Mouse (Mus musculus): ENCODE results near the gene Krt80. TPM values are rescaled to one million over a fixed set of nuclear protein-coding genes. Genes with fewer than 3 reads are reported as not detected.

The Krt80 gene
- polyA plus RNA-seq, 1 experiment from 2014 or later: 0.09 TPM

DNA sequence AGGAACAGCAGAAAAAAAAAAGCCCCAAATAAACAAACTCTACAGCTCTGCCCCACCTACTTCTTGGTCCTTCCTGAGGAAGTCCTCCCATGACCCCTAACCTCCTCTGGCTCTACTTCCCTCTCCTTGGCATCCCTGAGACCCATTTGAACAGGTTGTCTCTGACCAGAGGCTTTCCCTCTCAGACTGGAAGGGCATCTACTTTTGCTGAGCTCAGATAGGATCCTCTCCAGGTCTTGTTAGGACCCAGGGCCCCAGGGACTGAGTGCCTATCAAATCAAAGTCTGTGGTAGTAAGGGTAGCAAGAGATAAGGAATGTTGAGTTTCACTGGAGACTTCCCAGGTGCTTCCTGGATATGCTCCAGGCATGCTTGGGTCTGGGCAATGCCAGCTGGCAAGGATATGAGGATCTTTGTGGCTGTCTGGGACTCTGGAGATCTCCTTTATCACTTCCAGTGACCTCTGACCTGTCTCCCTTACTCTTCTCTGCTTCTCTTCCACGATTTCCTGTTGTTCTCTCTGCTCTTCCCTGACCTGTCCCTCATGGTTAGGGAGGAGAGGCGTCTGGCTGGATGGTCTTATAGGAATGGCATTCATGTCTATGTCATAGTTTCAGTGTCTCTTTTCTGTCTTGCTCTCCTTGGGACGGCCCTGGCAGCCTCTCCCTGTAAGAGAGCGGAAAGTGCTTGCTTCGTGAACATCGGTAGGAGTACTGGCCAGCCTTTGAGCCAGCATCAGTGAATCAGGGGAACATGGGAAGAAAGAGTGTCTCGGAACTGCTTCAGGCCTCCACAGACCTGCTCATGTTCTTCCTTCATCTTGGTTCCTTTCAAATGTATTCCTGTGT lies 2.4 kb upstream of the Krt80 start:
- H3K36me3 ChIP-seq (replicated peaks): no peaks in the 10 kb centered on the region
- H3K4me2 ChIP-seq: no peak overlapping the region
- WGBS: 73% methylated on average over 7 of the region's 7 CpGs
- no peak for ATAC-seq (replicated peaks)
- no peaks in the 10 kb centered on the region for H3K9me3 ChIP-seq
- H3K4me1 ChIP-seq: no peaks in the 10 kb centered on the region; the same call in 1 of the 2 replicates
- no peaks in the 10 kb centered on the region for H3K27me3 ChIP-seq (replicated peaks)
- H3K4me3 ChIP-seq: no peak overlapping the region
- no peak overlapping the region for H3K27ac ChIP-seq
- H3K9ac ChIP-seq: no peak overlapping the region

DNA sequence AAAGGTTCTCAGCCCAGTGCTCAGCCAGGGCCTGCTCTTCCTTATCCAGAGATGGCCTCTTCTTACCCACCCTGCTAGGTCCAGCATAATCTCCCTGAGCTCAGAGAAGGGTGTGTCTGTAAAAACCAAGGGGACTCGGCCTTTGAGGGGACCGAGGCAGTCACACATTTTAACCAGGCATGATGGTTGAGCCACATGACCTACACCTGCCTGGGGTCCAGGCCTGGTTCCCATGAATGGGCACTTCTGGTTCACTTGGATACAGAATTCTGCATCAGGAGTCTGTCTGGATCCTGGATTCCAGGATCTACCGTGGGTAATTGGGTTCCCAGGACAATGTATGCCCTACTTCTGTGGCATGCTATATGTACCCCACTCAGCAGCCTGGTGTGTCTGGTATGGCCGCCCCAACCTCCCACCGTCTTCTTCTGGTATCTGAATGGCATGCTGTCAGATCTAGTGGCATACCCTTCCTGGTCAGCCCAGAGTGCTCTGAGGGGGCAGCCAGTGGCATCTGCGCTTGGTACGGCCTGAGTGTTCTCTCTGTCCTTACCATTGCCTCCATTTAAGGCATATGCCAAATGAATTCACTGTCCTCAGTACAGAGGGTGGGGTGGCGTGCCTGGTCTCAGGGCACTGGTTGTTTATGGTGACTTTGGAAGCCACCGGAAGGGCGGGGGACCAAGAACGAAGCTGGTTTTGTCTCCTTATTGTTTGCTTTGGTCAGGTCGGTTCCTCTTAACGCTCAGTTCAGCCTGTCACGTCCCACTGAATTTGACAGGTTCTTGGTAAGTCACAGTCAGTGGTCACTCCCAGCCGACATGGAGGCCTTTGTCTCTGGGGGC lies 1.4 kb upstream of the Krt80 start:
- ATAC-seq (replicated peaks): no peak
- no peaks in the 10 kb centered on the region for H3K9me3 ChIP-seq
- no peaks in the 10 kb centered on the region for H3K27me3 ChIP-seq (replicated peaks)
- H3K36me3 ChIP-seq (replicated peaks): no peaks in the 10 kb centered on the region
- no peaks in the 10 kb centered on the region; the same call in 1 of the 2 replicates for H3K4me1 ChIP-seq
- no peak overlapping the region for H3K9ac ChIP-seq
- H3K4me2 ChIP-seq: no peak overlapping the region
- 70% methylated on average over 15 of the region's 15 CpGs for WGBS
- H3K4me3 ChIP-seq: no peak overlapping the region
- H3K27ac ChIP-seq: no peak overlapping the region

DNA sequence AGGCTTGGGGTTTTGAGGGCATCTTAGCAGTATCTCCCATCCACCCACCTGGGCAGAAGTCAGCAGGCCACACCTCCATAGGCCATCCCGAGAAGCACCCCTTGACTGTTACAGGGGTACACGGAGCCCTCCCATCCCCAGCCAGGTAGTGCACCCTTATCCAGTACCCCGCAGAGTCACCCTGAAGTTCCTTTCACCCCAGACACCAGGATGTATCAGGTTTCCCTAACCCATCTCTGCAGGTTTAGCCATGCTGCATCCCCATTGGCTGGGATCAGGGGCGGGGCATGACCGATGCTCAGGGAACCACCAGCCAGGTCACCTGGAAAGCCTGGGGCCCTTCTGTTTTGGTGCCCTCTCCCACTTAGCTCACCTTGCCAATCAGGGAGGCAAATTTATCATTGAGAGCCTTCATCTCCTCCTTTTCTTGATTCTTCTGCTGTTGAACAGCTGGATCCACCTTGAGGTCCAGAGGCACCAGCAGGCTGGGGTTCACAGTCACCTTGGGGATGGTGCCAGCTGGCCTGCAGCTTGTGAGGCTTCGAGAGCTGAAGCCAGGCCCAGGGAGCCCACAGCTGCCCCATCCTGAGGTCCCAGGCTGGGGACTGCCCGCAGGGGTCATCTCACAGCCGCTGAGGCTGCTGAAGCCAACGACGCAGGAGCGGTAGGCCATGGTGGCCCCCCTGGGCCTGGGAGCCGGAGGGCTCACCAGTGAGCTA lies 421 bp downstream of the Krt80 start:
- 44% methylated on average over 12 of the region's 12 CpGs for WGBS
- H3K4me3 ChIP-seq: no peak overlapping the region
- H3K27me3 ChIP-seq (replicated peaks): no peaks in the 10 kb centered on the region
- no peak overlapping the region for H3K9ac ChIP-seq
- no peaks in the 10 kb centered on the region for H3K36me3 ChIP-seq (replicated peaks)
- no peaks in the 10 kb centered on the region for H3K9me3 ChIP-seq
- ATAC-seq (replicated peaks): no peak
- H3K4me2 ChIP-seq: no peak overlapping the region
- H3K27ac ChIP-seq: no peak overlapping the region
- H3K4me1 ChIP-seq: no peaks in the 10 kb centered on the region; the same call in 1 of the 2 replicates

DNA sequence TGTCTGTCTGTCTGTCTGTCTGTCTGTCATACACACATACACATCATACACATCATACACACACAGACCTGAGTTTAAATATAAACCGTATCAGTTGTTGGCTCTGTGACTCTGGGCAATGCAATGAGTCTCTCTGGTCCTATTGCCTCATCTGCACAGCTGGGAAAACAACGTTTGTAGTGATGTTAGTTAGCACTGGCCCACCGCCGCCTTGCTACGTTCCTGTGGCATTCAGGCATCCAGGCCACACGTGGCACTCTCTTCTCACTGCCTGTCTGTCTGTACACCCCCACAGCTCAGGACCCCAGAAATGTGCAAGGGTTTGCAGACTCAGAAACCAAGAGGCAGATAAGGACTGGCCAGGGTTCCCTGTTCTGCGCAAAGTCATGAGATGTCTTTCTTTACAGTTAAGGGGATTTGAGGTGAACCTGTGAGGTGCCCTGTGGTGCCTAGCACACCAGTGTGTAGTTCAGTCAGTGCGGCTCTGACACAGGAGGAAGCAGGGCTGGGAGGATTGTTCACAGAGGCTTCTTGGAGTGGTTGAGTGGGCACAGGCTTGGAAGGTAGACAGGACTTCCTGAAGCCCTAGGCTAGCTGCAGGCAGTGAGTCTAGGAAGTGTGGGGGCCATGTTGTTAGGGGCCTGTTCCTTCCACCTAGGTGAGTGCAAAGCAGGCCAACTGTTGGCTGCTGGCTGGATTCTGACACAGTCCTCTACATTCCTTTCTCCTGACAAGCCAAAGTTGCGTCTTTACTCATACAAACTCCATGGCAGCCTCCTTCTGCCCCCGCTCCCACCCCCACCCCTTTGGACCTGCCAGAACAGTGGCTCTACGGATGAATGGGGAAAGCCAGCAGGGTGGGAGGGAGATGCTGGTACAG lies 1.2 kb downstream of the Krt80 start:
- no peak for ATAC-seq (replicated peaks)
- Histone ChIP-seq H3K9me3 (no peaks in the 10 kb centered on the region), H3K4me1 (no peaks in the 10 kb centered on the region; the same call in 1 of the 2 replicates), H3K9ac (no peak overlapping the region), H3K36me3 (replicated peaks) (no peaks in the 10 kb centered on the region), H3K27ac (no peak overlapping the region), H3K27me3 (replicated peaks) (no peaks in the 10 kb centered on the region), H3K4me2 (no peak overlapping the region), H3K4me3 (no peak overlapping the region)
- 67% methylated on average over 11 of the region's 11 CpGs for WGBS

DNA sequence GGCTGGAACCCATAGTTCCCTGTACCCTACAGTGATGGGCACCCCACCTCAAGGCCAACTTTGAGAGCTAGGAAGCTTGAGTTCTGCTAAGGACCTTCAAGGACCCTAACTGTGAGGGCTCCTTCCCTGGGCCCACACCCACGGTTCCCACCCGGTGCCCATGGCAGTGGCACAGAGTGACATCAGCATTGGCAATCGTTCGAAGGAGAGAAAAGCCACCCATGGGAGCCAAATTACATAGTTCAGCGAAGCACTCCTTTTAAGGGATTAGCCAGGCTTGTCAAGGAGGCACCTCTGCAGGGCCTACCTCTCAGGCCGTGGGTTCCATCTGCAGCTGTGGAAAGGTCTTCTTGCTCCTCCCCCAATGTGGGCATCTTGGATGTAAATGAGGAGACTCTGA lies 1.9 kb downstream of the Krt80 start:
- Histone ChIP-seq H3K36me3 (replicated peaks) (no peaks in the 10 kb centered on the region), H3K9me3 (no peaks in the 10 kb centered on the region), H3K4me2 (no peak overlapping the region), H3K4me3 (no peak overlapping the region), H3K9ac (no peak overlapping the region), H3K27ac (no peak overlapping the region), H3K27me3 (replicated peaks) (no peaks in the 10 kb centered on the region), H3K4me1 (no peaks in the 10 kb centered on the region; the same call in 1 of the 2 replicates)
- WGBS: 74% methylated on average over 6 of the region's 6 CpGs
- no peak for ATAC-seq (replicated peaks)

DNA sequence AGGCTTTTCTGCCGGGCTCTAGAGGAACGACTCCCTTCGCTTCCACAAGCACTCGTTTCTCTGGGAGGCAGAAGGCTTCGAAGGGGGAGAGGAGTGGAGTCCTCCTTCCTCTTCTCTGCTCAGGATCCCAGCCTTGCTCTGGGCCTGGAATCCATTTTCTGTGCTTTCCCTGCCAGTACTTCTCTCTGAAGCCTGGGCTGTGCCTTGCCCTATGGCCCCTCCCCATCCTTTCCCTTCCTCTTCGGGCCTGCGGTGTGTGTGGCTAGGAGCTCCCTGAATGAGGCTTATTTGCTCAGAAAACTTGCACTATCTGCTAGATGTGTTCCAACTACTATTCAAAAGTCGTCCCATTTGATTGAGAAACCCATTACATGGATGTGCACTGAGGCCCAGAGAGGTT lies 2.5 kb downstream of the Krt80 start:
- WGBS: 76% methylated on average over 8 of the region's 8 CpGs
- Histone ChIP-seq H3K27me3 (replicated peaks) (no peaks in the 10 kb centered on the region), H3K27ac (no peak overlapping the region), H3K9ac (no peak overlapping the region), H3K4me1 (no peaks in the 10 kb centered on the region; the same call in 1 of the 2 replicates), H3K36me3 (replicated peaks) (no peaks in the 10 kb centered on the region), H3K9me3 (no peaks in the 10 kb centered on the region), H3K4me3 (no peak overlapping the region), H3K4me2 (no peak overlapping the region)
- ATAC-seq (replicated peaks): no peak

DNA sequence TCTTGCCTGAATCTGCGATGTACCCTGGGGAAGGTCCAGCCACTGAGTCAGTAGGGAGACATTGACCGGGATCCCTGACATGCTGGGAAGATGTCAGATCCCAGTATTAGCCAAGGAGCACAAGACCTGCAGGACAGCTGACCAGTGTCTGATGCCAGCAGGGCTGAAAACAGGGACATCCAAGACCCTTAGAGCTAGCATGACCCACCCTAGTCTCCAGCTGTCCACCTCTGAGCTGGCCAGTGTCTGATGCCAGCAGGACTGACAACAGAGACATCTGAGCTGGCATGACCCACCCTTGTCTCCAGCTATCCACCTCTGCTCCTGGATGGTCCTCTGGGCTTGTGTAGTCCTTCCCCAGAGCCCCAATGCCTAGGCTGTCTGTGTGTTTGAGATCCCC lies 3.0 kb downstream of the Krt80 start:
- Histone ChIP-seq H3K4me2 (no peak overlapping the region), H3K4me3 (no peak overlapping the region), H3K27me3 (replicated peaks) (no peaks in the 10 kb centered on the region), H3K36me3 (replicated peaks) (no peaks in the 10 kb centered on the region), H3K4me1 (no peaks in the 10 kb centered on the region; the same call in 1 of the 2 replicates), H3K9ac (no peak overlapping the region), H3K27ac (no peak overlapping the region), H3K9me3 (no peaks in the 10 kb centered on the region)
- ATAC-seq (replicated peaks): no peak
- 46% methylated on average over 2 of the region's 2 CpGs for whole genome bisulfite sequencing

DNA sequence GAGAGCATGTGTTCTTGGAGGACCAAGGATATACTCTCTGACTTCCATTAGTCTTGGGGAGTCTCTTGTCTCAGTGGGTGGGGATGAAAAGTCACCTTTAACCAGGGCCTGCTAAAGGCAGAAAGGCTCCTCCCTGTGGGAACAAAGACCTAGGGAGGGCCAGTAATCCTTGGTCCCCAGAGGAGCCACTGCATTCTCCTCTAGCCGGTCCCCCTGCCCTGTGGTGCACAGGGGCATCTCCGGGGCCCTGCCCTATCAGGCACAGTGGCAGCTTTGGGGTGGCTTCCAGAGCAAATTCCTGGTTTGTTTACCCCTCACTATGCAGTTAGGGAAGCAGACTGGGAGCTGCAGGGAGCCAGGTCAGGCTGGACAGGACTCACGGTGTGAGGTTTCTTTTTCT lies 3.5 kb downstream of the Krt80 start:
- no peak overlapping the region for H3K9ac ChIP-seq
- H3K27ac ChIP-seq: no peak overlapping the region
- WGBS: 18% methylated on average over 3 of the region's 3 CpGs
- H3K4me2 ChIP-seq: no peak overlapping the region
- H3K9me3 ChIP-seq: no peaks in the 10 kb centered on the region
- H3K4me1 ChIP-seq: no peaks in the 10 kb centered on the region; the same call in 1 of the 2 replicates
- no peak overlapping the region for H3K4me3 ChIP-seq
- H3K27me3 ChIP-seq (replicated peaks): no peaks in the 10 kb centered on the region
- no peak for ATAC-seq (replicated peaks)
- no peaks in the 10 kb centered on the region for H3K36me3 ChIP-seq (replicated peaks)

DNA sequence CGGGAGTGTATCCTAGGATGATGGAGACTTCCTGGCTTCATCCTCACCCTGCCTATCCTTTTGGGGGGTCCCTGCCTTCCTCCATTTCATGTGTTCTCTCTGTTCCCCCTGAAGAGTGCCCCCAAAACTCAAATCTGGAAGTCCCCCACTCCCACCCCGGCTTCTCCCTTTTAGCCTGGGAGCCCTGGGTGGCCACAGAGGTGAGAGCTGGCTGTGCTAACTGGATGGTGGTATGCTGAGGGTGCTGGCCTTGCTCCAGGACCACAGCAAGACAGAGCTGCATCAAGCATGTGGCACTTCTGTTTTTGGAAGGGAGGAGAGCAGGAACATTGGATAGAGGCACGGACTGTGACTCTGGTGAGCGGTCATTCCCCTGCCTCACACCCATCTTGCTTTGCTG lies 4.2 kb downstream of the Krt80 start:
- Histone ChIP-seq H3K9me3 (no peaks in the 10 kb centered on the region), H3K4me1 (no peaks in the 10 kb centered on the region; the same call in 1 of the 2 replicates), H3K36me3 (replicated peaks) (no peaks in the 10 kb centered on the region), H3K9ac (no peak overlapping the region), H3K4me3 (no peak overlapping the region), H3K27ac (no peak overlapping the region), H3K4me2 (no peak overlapping the region), H3K27me3 (replicated peaks) (no peaks in the 10 kb centered on the region)
- WGBS: 72% methylated on average over 4 of the region's 4 CpGs
- ATAC-seq (replicated peaks): no peak

DNA sequence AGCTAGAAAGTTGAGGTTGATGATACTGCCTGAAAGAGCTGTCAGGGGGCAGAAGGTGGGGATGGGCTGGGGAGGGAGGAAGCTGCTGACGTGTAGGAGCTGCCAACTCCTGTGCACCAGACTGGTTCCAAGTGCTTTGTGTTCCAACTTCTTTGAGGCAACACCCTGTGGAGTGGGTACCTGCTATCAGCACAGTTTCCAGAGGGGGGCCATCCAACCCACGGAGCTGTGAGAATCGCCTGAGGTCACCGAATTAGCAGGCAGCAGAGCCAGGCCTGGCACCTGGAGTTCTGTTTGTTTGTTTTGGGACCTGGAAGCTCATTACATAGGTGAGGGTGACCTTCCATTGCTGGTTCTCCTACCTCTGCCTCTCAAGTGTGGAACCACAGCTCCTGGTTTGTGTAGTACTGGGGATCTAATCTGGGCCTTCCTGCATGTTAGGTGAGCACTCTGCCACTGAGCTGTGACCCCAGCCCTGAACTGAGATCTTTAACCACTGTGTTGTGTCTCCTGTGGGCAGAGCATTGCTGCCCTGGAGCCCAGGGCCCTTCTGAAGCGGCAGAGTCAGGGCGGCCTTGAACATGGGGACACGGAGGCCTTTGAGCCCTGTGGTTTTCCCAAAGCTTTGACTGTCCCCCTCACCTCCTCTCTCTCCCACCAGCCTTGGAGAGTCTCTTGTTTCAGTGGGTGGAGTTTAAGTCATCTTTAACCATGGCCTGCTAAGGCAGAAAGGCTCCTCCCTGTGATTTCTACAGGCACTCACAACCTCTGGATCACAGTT lies 4.9 kb downstream of the Krt80 start:
- Histone ChIP-seq H3K9me3 (no peaks in the 10 kb centered on the region), H3K4me2 (no peak overlapping the region), H3K36me3 (replicated peaks) (no peaks in the 10 kb centered on the region), H3K27ac (no peak overlapping the region), H3K4me3 (no peak overlapping the region), H3K9ac (no peak overlapping the region), H3K4me1 (no peaks in the 10 kb centered on the region; the same call in 1 of the 2 replicates), H3K27me3 (replicated peaks) (no peaks in the 10 kb centered on the region)
- no peak for ATAC-seq (replicated peaks)
- WGBS: 75% methylated on average over 7 of the region's 7 CpGs

DNA sequence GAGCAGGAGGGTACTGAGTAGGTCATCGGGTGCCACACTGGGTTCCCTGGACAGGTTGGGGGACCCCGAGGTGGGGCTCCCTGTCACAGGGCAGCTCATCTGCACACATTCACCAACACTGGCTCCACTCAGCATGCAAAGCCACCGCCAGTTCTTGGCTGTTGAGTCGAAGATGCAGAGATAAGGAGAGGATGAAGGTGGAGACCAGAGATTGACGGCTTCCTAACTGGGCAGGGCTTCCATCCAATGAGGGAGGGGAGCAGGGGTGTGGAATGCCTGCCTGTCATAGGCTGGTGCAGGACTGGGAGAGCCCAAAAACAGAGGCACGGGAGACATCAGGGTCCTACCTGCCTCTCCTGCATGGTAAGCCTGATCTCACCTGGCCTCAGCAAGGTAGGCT lies 5.5 kb downstream of the Krt80 start:
- Histone ChIP-seq H3K9ac (no peak overlapping the region), H3K4me3 (no peak overlapping the region), H3K4me2 (no peak overlapping the region), H3K9me3 (no peaks in the 10 kb centered on the region), H3K27me3 (replicated peaks) (no peaks in the 10 kb centered on the region), H3K36me3 (replicated peaks) (no peaks in the 10 kb centered on the region), H3K4me1 (no peaks in the 10 kb centered on the region), H3K27ac (no peak overlapping the region)
- 81% methylated on average over 6 of the region's 6 CpGs for WGBS
- no peak for ATAC-seq (replicated peaks)
